Mouse (Mus musculus) ES-Bruce4 (cell line): ENCODE measurements around the gene Ensa.

Experiments used
- CTCF ChIP-seq: IDR thresholded peaks from one replicate; pipeline ENCODE4 v1.8.1; 2011; ENCODE audit warnings: low read depth, low read length
- EP300 ChIP-seq: IDR thresholded peaks from 2 replicates; pipeline ENCODE4 v1.6.1; 2011; ENCODE audit warnings: low read depth, low read length; ENCODE audit not compliant: insufficient read depth
- POLR2A ChIP-seq: IDR thresholded peaks from one replicate; pipeline ENCODE4 v1.8.1; 2011; ENCODE audit warnings: low read length; ENCODE audit not compliant: insufficient read depth

GRCm38 (mm10) chr3:95652204-95652811 is 27.5 kb downstream of the Ensa start:
- TF ChIP-seq CTCF (no peak), EP300 (peak; percentile 60), POLR2A (no peak)
